Mouse (Mus musculus): ENCODE measurements around the gene Lrig1. TPM values are rescaled to one million over a fixed set of nuclear protein-coding genes. Genes with fewer than 3 reads are reported as not detected.

Lrig1 gene
- polyA plus RNA-seq (2014; fragmentation: Nextera tagmentation; extraction: Ambion mirVana), result 32.6 and 38.4 TPM in 2 replicates

GRCm38 (mm10) chr6:94700067-94700491, at the start of gene Lrig1:
Gene Lrig1 (minus strand): TSS chr6:94700158.
- Histone ChIP-seq H3K36me3 (ENCODE audit: control insufficient read depth, insufficient read depth, low read length) (no peaks in the 10 kb centered on the region), H3K27me3 (replicated peaks; ENCODE audit: control insufficient read depth, insufficient read depth, low read length) (no peaks in the 10 kb centered on the region; the same call in 1 of the 2 replicates), H3K4me2 (ENCODE audit: low read depth, low read length) (peak within 1 kb of the TSS; percentile 82), H3K4me3 (ENCODE audit: low read depth, low read length) (peak within 1 kb of the TSS; percentile 92), H3K4me1 (ENCODE audit: control insufficient read depth, insufficient read depth, low read length) (peaks cover 34% of the 10 kb centered on the region), H3K9me3 (ENCODE audit: control insufficient read depth, low read length) (no peaks in the 10 kb centered on the region), H3K9ac (ENCODE audit: low read depth, low read length) (peak within 1 kb of the TSS; percentile 94), H3K27ac (replicated peaks; ENCODE audit: low read depth, low read length) (peak within 1 kb of the TSS; percentile 91)
- ATAC-seq (ENCODE audit: low read depth) (peak; percentile 99), DNase-seq (ENCODE audit: low spot score) (peak; percentile 100)
- 2% methylated on average over 23 of the region's 40 CpGs for WGBS

DNA sequence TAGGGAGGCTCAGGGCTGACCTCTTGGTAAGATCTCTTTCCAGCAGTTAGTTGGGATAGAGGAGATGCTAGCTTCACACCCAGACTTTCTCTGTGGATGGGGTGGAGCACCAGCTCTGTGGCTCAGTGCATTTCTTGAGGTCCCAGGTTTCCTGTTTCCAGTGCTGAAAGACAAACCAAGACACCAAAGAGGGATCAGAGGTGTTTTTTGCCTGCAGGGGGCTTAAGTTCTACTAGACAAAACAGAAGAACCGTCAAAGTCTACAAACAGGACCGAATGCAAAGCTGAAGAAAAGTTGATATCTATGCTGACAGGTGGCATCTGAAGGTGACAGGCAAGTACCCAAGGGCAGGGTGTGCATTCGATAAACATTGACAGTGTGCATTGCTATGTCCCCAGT, 49.7 kb upstream of the Lrig1 start:
- 62% methylated on average over 3 of the region's 3 CpGs for WGBS
- Histone ChIP-seq H3K36me3 (ENCODE audit: control insufficient read depth, insufficient read depth, low read length) (no peaks in the 10 kb centered on the region), H3K9me3 (ENCODE audit: control insufficient read depth, low read length) (no peaks in the 10 kb centered on the region), H3K4me1 (ENCODE audit: control insufficient read depth, insufficient read depth, low read length) (no peaks in the 10 kb centered on the region), H3K4me2 (ENCODE audit: low read depth, low read length) (no peak overlapping the region), H3K4me3 (ENCODE audit: low read depth, low read length) (no peak overlapping the region), H3K27me3 (replicated peaks; ENCODE audit: control insufficient read depth, insufficient read depth, low read length) (no peaks in the 10 kb centered on the region), H3K9ac (ENCODE audit: low read depth, low read length) (no peak overlapping the region), H3K27ac (replicated peaks; ENCODE audit: low read depth, low read length) (no peak overlapping the region)
- no peak for ATAC-seq (ENCODE audit: low read depth)
- no peak for DNase-seq (ENCODE audit: low spot score)

GRCm38 (mm10) chr6:94748361-94748760, 48.4 kb upstream of the Lrig1 start:
- no peak overlapping the region for H3K4me2 ChIP-seq (ENCODE audit: low read depth, low read length)
- no peak overlapping the region for H3K27ac ChIP-seq (replicated peaks; ENCODE audit: low read depth, low read length)
- ATAC-seq (ENCODE audit: low read depth), result no peak
- DNase-seq (ENCODE audit: low spot score), result no peak
- 48% methylated on average over 7 of the region's 7 CpGs for WGBS
- H3K4me3 ChIP-seq (ENCODE audit: low read depth, low read length), result no peak overlapping the region
- no peak overlapping the region for H3K9ac ChIP-seq (ENCODE audit: low read depth, low read length)
- no peaks in the 10 kb centered on the region for H3K27me3 ChIP-seq (replicated peaks; ENCODE audit: control insufficient read depth, insufficient read depth, low read length)
- no peaks in the 10 kb centered on the region for H3K9me3 ChIP-seq (ENCODE audit: control insufficient read depth, low read length)
- no peaks in the 10 kb centered on the region for H3K4me1 ChIP-seq (ENCODE audit: control insufficient read depth, insufficient read depth, low read length)
- no peaks in the 10 kb centered on the region for H3K36me3 ChIP-seq (ENCODE audit: control insufficient read depth, insufficient read depth, low read length)

GRCm38 (mm10) chr6:94740117-94740729, 40.3 kb upstream of the Lrig1 start:
- Histone ChIP-seq H3K27me3 (replicated peaks; ENCODE audit: control insufficient read depth, insufficient read depth, low read length) (no peaks in the 10 kb centered on the region), H3K4me2 (ENCODE audit: low read depth, low read length) (no peak overlapping the region), H3K36me3 (ENCODE audit: control insufficient read depth, insufficient read depth, low read length) (no peaks in the 10 kb centered on the region), H3K4me3 (ENCODE audit: low read depth, low read length) (no peak overlapping the region), H3K9me3 (ENCODE audit: control insufficient read depth, low read length) (no peaks in the 10 kb centered on the region), H3K9ac (ENCODE audit: low read depth, low read length) (no peak overlapping the region), H3K27ac (replicated peaks; ENCODE audit: low read depth, low read length) (no peak overlapping the region), H3K4me1 (ENCODE audit: control insufficient read depth, insufficient read depth, low read length) (no peaks in the 10 kb centered on the region)
- no peak for ATAC-seq (ENCODE audit: low read depth)
- WGBS, result 79% methylated on average over 14 of the region's 14 CpGs
- no peak for DNase-seq (ENCODE audit: low spot score)

- H3K4me2 ChIP-seq (ENCODE audit: low read depth, low read length), result no peak overlapping the region
- no peaks in the 10 kb centered on the region for H3K36me3 ChIP-seq (ENCODE audit: control insufficient read depth, insufficient read depth, low read length)
- 71% methylated on average over 3 of the region's 3 CpGs for WGBS
- H3K27me3 ChIP-seq (replicated peaks; ENCODE audit: control insufficient read depth, insufficient read depth, low read length), result no peaks in the 10 kb centered on the region
- no peaks in the 10 kb centered on the region for H3K9me3 ChIP-seq (ENCODE audit: control insufficient read depth, low read length)
- H3K9ac ChIP-seq (ENCODE audit: low read depth, low read length), result no peak overlapping the region
- no peak overlapping the region for H3K4me3 ChIP-seq (ENCODE audit: low read depth, low read length)
- ATAC-seq (ENCODE audit: low read depth) (no peak), DNase-seq (ENCODE audit: low spot score) (no peak)
- H3K27ac ChIP-seq (replicated peaks; ENCODE audit: low read depth, low read length), result no peak overlapping the region
- no peaks in the 10 kb centered on the region for H3K4me1 ChIP-seq (ENCODE audit: control insufficient read depth, insufficient read depth, low read length)
These were observed 38.7 kb upstream of the Lrig1 start for GRCm38 (mm10) chr6:94738647-94739046.

DNA sequence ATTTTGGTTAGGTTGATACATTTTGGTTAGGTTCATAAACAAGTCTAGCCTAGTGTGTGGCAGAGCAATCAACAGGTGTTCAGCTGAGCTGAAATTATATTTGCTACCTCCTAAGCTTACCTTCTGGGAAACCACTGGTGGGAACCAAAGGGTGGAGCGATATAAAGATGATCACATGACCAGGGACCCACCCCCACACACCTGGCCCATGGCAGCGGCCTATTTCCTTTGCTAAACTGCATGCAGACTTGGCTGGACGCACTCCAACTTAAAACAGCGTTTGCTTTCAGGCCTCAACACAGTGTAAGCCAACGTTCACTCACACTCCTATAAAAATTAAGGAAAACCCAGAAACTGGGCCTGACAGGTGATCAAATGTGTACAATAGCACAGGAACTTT, 33.9 kb upstream of the Lrig1 start:
- peak; percentile 67; the same call in 1 of the 2 replicates for ATAC-seq (ENCODE audit: low read depth)
- Histone ChIP-seq H3K27me3 (replicated peaks; ENCODE audit: control insufficient read depth, insufficient read depth, low read length) (no peaks in the 10 kb centered on the region), H3K9ac (ENCODE audit: low read depth, low read length) (no peak overlapping the region), H3K36me3 (ENCODE audit: control insufficient read depth, insufficient read depth, low read length) (no peaks in the 10 kb centered on the region), H3K4me2 (ENCODE audit: low read depth, low read length) (no peak overlapping the region), H3K27ac (replicated peaks; ENCODE audit: low read depth, low read length) (no peak overlapping the region), H3K4me3 (ENCODE audit: low read depth, low read length) (no peak overlapping the region), H3K4me1 (ENCODE audit: control insufficient read depth, insufficient read depth, low read length) (peaks cover 3% of the 10 kb centered on the region; the same call in 1 of the 2 replicates), H3K9me3 (ENCODE audit: control insufficient read depth, low read length) (no peaks in the 10 kb centered on the region)
- peak; percentile 51 for DNase-seq (ENCODE audit: low spot score)
- WGBS, result 51% methylated on average over 5 of the region's 5 CpGs

DNA sequence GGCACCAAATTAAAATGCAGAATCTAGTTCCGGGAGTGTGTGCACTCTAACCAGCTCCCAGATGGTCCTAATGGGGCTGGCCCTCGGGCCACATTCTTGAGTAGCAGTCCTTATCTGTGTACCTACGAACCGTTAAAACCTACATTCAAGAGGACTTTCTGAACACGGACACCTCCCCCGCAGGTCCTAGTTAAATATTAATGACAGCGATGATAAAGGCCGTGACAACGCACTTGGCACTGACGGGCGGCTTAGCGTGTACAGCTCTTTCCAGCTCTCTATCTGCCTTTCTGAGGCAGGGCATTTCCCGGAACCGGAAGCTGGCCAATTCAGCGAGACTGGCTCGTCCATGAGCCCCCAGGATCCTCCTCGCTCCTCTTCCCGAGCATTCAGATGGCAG, 29.9 kb upstream of the Lrig1 start:
- 65% methylated on average over 18 of the region's 18 CpGs for WGBS
- Histone ChIP-seq H3K9ac (ENCODE audit: low read depth, low read length) (no peak overlapping the region), H3K4me2 (ENCODE audit: low read depth, low read length) (no peak overlapping the region), H3K9me3 (ENCODE audit: control insufficient read depth, low read length) (no peaks in the 10 kb centered on the region), H3K27me3 (replicated peaks; ENCODE audit: control insufficient read depth, insufficient read depth, low read length) (no peaks in the 10 kb centered on the region), H3K27ac (replicated peaks; ENCODE audit: low read depth, low read length) (no peak overlapping the region), H3K4me1 (ENCODE audit: control insufficient read depth, insufficient read depth, low read length) (peaks cover 3% of the 10 kb centered on the region; the same call in 1 of the 2 replicates), H3K4me3 (ENCODE audit: low read depth, low read length) (no peak overlapping the region), H3K36me3 (ENCODE audit: control insufficient read depth, insufficient read depth, low read length) (no peaks in the 10 kb centered on the region)
- DNase-seq (ENCODE audit: low spot score) (no peak), ATAC-seq (ENCODE audit: low read depth) (no peak)

GRCm38 (mm10) chr6:94729132-94729531, 29.2 kb upstream of the Lrig1 start:
- Histone ChIP-seq H3K4me1 (ENCODE audit: control insufficient read depth, insufficient read depth, low read length) (peaks cover 3% of the 10 kb centered on the region; the same call in 1 of the 2 replicates), H3K4me3 (ENCODE audit: low read depth, low read length) (no peak overlapping the region), H3K9me3 (ENCODE audit: control insufficient read depth, low read length) (no peaks in the 10 kb centered on the region), H3K9ac (ENCODE audit: low read depth, low read length) (no peak overlapping the region), H3K27me3 (replicated peaks; ENCODE audit: control insufficient read depth, insufficient read depth, low read length) (no peaks in the 10 kb centered on the region), H3K36me3 (ENCODE audit: control insufficient read depth, insufficient read depth, low read length) (no peaks in the 10 kb centered on the region), H3K4me2 (ENCODE audit: low read depth, low read length) (no peak overlapping the region), H3K27ac (replicated peaks; ENCODE audit: low read depth, low read length) (no peak overlapping the region)
- ATAC-seq (ENCODE audit: low read depth) (no peak), DNase-seq (ENCODE audit: low spot score) (peak; percentile 52)
- WGBS, result 15% methylated on average over 3 of the region's 3 CpGs

- no peak overlapping the region for H3K27ac ChIP-seq (replicated peaks; ENCODE audit: low read depth, low read length)
- DNase-seq (ENCODE audit: low spot score), result no peak
- no peak overlapping the region for H3K9ac ChIP-seq (ENCODE audit: low read depth, low read length)
- no peak overlapping the region for H3K4me2 ChIP-seq (ENCODE audit: low read depth, low read length)
- no peak overlapping the region for H3K4me3 ChIP-seq (ENCODE audit: low read depth, low read length)
- peaks cover 3% of the 10 kb centered on the region; the same call in 1 of the 2 replicates for H3K4me1 ChIP-seq (ENCODE audit: control insufficient read depth, insufficient read depth, low read length)
- no peaks in the 10 kb centered on the region for H3K9me3 ChIP-seq (ENCODE audit: control insufficient read depth, low read length)
- 39% methylated on average over 1 of the region's 1 CpGs for WGBS
- H3K27me3 ChIP-seq (replicated peaks; ENCODE audit: control insufficient read depth, insufficient read depth, low read length), result no peaks in the 10 kb centered on the region
- H3K36me3 ChIP-seq (ENCODE audit: control insufficient read depth, insufficient read depth, low read length), result no peaks in the 10 kb centered on the region
- ATAC-seq (ENCODE audit: low read depth), result no peak
These were observed 24.7 kb upstream of the Lrig1 start for GRCm38 (mm10) chr6:94724612-94725011.
